Mouse (Mus musculus) kidney, adult 8-10 months (tissue): ENCODE results near the gene Des.

Source experiments
- DNase-seq, 2 experiments: peaks; one replicate each; pipeline ENCODE4 v3.0.0; 2022

Gene Des

DNA sequence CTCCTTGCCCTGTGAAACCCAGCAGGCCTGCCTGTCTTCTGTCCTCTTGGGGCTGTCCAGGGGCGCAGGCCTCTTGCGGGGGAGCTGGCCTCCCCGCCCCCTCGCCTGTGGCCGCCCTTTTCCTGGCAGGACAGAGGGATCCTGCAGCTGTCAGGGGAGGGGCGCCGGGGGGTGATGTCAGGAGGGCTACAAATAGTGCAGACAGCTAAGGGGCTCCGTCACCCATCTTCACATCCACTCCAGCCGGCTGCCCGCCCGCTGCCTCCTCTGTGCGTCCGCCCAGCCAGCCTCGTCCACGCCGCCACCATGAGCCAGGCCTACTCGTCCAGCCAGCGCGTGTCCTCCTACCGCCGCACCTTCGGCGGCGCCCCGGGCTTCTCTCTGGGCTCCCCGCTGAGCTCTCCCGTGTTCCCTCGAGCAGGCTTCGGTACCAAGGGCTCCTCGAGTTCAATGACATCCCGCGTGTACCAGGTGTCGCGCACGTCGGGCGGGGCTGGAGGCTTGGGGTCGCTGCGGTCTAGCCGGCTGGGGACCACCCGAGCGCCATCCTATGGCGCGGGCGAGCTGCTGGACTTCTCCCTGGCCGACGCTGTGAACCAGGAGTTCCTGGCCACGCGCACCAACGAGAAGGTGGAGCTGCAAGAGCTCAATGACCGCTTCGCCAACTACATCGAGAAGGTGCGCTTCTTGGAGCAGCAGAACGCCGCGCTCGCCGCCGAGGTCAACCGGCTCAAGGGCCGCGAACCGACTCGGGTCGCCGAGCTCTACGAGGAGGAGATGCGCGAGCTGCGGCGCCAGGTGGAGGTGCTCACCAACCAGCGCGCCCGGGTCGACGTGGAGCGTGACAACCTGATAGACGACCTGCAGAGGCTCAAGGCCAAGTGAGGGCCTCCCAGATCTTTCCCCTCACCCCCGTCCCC lies at the start of gene Des:
Des (plus strand) TSS at position 218 of the 920 bp plus-strand sequence.
- no peak for DNase-seq

DNA sequence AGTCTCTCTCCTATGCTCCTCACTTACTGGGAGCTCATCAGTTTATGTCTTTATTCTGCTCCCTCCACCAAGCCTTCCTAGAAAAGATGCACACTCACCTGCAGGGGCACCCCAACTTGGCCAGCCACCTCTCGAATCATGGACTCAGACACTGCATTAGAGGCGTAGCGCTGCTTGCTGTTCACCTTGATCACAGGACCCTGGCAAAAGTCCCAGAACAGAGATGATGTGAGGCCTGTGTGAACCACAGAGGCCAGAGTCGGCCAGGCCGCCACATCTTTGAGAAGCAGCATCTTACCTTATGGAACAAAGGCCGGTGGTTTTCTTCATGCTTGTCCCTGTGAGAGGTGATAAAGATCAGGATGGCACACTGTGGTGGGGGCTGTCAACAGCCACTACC lies 48.4 kb upstream of the Des start:
- no peak for DNase-seq

DNA sequence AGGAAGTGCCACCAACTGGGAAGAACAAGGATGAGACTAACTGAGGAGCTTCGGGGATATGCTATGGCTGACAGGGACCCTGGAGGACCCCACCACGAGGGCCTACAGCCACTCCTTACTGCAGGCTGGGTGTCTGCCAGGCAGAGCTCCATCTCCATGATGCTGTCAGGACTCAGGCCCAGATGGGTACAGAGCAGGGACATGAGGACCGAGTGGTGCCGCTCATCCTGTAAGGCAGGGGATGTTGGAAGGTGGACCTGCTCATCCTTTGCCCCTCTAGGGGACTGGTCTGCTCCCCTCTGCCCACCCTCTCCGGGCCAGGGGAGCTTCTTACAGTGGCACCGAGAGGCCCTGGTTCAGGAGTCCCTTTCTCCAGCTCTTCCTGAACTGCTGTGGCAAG lies 45.1 kb upstream of the Des start:
- DNase-seq: no peak

DNA sequence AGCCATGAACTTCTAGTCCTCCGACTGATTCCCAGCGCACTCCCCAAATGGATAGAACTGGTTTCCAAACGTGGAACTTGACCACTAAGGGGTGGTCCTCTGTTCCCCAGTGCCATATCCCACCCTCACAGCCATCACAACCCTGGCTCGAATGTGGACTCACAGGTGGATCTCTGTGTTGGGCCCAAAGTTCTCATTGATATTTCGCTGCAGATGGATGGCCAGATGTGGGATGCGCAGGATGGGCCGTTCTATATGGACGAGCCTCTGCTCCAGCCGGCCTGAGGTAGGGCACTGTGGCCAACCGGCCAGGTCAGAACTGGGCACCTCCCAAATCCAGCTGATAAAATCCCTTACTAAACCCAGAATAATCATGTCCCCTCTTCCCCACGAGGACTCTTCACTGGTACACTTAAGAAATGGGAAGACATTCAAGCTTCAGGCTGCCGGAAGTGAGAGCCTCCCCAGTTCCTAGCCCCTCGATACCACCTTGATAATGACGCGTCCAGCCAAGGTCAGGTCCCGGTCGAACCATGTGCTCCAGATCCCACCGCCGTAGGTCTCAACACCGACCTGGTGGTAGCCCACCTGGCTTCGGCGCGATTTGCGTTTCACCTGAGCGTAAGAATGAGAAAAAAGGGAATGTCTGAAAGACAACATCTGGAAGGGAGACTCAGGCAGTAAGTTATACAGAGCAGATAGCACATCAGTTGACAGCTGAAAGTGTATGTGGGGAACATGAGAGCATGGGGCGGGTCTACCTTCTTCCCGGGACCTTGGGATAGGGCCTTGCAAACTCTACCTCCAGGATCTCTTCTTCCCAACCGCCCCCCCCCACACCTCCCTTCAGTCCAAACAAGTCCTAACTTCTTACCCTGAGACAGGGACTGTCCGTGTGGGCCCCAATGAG lies 44.4 kb upstream of the Des start:
- DNase-seq: peak in 1 of 2 experiments; percentile 25

DNA sequence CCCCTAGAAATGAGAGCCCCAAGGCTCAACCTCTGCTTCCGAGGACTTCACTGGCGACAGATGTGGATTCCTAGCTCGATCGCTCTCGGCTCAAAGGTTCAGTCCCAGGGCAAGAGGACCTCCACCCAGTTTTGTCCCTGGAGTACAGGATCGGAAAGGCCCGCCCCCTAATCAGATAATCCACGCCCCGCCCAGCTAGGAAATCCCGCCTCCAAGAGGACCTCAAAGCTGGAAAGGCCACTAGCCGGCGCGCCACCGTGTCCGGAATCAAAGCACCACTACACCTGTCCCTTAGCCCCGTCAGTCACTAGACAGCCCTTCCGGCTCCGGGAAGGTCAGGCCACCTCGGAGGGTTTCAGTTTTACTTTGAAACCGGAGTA lies 43.3 kb upstream of the Des start:
- peak; percentile 91 to 93 for DNase-seq

DNA sequence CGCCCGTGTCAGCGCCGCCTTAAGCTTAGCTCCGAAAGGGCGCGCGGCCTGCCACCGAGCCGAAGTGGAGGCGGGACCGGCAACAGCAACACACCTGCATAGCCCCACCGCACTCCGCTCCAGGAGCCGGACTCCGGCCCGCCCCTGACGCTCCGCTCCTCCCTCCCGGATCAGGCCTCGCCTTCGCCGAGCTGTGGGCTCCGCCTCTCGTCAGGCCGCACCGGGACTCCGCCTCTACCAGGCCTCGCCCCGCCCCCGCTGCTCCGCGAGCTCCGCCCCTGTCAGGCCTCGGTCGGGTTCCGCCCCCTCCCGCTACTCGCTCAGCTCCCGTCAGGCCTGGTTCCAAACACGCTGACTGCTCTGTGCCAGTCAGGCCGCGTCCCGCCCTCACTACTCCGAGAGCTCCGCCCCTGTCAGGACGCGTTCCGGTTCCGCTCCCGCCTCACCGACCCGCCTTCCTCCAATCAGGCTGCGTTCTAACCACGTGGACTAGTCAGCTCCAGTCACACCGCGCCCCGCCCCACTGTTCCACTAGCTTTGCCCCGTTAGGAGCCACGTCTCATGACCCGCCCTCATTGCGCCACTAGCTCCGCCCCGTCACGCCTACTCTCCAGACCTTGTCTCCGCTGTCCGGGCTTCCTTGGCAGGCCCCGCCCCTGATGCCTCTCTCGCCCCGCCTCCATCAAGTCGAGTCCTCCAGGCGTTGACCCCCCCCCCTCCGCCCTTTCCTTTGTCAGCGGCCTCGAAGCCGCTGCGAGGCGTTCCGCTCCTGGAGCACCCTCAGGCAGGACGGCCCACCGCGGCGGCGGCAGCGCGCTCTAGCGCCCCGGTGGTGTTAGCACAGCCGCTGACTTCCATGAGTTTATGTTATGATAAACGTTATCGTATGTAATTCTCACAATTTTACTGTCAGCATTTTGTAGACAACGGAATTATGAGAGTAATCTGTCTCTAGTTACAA lies 42.6 kb upstream of the Des start, which contains the start of gene Dnpep:
Dnpep (minus strand) TSS at position 750 of the 961 bp plus-strand sequence.
- peak; percentile 100 for DNase-seq

DNA sequence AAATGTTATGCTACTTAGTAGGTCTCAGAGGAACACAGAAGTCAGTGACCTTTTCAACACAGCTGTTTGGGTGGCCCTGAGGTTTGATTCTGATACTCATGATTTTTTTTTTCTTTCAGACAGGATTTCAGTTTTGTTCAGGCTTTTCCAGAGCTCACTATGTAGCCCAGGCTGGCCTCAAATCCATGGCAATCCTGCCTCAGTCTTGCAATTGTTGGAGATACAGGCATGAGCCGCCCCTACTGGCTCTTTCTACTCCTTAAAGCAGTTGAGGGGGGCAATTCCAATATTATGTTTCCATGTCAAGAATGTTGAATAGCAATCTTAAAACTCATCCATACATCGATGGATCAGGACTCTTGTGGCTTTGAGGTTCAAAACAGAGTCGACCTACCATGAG lies 41.8 kb upstream of the Des start:
- DNase-seq: peak in 1 of 2 experiments; percentile 21

DNA sequence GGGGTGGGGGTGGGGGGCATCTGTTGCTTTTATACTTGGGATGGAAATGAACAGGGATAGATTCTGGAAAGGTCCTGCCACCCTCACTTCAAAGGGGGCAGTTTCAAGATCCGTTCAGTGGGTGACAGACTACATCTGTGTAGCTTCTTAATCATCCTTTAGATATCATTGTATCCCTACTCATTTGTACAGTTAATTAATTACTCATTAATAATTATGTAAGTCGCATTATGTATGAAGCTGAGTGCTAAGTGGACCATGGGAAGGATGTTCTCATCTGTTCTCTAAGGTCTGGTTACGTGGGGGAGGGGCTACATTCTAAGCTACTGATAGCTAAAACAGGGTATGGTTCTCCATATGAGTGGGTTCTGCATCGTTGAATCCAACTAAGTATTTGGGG lies 41.4 kb upstream of the Des start:
- DNase-seq: peak in 1 of 2 experiments; percentile 18

DNA sequence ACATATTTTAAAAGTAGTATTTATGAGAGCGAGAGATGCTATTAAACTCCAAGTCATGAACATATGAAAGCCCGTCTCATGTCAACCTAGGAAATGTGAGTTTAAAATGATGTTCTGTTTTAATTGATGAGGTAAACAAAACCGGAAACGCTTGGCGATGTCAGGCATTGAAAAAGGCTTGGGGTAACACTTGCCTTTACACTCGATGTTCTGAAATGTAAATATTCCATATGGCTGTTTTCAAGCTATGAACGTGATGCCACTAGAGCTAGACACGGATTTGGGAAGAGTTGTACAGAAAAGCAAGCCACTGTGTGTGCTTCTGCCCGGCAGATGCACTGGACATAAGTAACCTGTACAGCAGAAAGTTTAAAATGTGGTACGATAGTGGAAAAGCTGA lies 41.0 kb upstream of the Des start:
- DNase-seq: no peak

DNA sequence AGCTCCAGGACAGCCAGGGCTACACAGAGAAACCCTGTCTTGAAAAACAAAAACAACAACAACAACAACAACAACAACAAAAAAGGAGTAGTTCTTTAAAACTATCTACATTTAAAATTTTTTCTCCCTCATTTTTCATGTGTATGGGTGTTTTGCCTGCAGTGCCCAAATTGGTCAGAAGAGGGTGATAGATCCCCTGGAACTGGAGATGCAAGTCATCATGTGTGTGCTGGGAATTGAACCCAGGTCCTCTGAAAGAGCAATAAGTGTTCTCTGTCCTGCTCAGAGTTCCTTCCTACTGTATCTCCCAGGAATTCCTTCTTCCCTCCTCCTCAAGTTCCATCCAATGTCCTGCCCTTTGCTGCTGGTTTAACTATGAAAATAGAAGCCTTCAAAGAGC lies 32.7 kb upstream of the Des start:
- DNase-seq: no peak

DNA sequence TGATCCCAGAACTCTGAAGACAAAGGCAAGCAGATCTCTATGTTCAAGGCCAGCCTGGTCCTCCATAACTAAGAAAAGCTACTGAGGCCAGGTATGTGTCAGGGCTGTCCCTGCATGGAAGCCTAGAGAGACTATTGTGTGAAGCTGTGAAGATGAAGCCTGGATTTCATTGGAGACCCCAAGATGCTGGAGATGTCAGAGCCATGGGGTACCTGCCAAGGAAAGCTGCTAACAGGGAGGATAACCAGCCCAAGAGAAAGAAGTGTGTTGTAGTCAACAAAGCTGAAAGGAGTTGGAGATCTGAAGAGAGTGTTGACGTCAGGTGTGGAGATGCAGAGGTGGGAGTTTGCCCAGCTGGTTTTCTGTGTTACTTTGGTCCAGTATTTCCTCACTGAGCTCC lies 28.9 kb upstream of the Des start:
- no peak for DNase-seq

DNA sequence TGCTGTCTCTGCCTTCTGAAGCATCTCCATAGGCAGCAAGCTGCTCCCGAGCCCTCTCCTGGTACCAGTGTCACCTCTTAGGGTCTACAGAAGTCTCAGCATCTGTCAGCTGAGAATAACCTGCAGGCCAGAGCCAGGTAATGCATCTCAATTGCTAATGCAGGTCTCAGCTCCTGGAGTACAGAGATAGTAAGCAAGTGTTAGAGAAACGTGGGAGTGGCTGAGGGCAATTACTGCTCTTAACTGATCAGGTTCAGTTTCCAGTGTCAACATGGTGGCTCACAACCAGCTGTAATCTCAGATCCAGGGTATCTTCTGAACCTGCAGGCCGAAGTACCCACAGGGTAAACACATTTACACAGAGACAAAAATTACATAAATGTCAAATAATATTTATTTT lies 23.7 kb upstream of the Des start:
- DNase-seq: no peak

DNA sequence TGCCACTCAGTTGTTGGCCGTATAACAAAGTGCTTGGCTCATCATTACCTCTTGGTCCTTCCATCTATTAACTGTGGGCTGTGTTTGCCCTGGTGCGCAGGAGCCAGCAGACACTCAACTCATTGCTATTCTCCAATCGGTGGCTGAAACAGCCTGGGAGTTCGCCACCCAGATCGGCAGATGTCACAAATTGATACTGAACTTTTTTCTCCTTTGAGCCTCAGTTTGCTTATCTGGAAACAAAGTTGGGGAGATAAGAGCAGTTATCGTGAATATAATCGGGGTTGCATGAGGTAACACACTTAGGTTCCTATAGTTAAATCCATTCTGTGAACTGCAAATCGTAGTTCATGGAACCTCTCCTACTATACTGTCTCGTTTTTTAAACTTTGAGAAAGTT lies 23.0 kb upstream of the Des start:
- DNase-seq: no peak

DNA sequence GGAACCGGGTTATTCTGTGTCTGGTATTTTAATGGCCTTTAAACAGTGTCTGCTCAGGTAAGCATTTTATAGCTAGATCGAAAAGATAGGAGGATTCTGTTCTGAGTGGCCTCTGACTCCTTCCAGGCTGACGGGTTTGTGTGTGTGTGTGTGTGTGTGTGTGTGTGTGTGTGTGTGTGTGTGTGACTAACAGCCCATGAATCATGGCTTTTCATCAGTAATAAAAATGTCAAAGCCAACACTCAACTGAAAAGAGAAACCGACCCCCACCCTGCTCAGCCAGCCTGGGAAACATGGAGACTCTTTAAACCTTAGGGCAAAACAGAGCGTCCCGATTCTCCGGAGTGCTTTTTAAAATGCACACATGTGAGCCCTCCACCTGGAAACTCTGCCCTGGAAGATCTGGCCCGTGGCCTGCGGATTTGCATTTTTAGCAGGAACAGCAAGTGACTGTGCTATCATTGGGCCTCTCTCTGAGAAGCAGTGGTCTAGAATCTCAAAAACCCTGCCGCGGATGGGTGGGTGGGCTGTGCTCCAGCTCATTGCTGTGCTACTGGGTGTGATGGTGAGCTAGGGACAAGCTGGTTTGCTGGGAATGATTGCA lies 21.9 kb upstream of the Des start:
- no peak for DNase-seq

DNA sequence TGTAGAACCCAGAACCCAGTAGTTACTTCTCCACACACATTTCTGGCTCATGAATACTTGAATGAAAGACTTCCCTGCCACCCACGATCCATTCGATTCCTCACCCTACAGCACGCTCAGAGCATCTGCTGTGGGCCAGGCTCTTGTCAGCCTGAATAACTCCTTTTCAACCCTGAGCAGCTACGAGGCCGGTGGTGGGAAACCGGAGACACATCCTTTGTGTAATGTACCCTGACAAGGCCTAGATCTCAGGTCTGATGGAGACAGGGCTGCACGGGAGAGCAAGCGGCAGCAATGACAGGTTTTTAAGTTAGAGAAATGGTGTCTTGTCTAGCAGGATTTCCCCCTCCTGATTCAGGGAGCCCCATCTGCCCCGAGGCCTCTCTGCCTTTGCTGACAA lies 20.8 kb upstream of the Des start:
- DNase-seq: no peak

DNA sequence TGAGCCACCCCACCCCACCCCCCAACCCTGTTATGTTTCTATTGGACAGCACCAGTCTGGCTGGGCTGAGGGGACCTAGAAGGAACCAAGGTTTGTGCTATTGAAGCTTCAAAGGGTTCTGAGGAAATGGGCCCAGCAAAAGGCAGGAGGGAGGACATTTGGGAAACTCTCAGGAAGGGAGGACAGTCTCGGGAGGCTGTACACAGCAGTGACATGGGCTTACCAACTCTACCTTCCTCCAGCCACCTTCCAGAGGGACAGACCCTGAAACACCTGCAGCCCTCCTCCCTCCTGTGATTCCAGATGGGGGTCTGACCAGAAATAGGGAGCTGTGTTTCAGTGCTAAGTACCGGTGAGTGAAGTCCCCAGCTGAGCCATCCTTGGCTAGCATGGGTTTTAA lies 19.6 kb upstream of the Des start:
- DNase-seq: no peak

DNA sequence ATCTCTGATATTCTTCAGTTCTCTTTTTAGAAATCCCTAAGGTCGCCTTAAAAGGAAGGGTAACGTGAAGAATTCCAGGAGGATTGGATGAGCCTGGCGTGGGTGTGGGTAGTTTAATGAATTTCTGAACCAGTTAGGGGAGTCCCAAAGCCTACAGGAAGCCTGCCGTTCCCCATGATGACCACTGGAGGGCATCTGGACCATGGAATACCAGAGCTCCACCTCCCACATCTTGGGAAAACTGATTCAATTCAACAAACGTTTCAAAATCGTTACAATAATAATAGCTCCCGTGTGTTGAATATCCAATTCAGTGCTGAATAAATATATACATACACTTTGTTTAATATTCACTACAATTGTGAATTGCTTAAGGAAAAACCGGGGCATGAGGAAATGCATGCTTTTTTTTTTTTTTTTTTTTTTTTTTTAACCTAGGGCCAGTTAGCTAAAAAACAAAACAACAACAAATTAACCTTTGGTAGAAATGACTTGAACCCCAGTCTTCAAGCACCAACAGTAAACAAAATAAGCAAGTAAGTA lies 17.2 kb upstream of the Des start:
- peak; percentile 58 to 62 for DNase-seq

DNA sequence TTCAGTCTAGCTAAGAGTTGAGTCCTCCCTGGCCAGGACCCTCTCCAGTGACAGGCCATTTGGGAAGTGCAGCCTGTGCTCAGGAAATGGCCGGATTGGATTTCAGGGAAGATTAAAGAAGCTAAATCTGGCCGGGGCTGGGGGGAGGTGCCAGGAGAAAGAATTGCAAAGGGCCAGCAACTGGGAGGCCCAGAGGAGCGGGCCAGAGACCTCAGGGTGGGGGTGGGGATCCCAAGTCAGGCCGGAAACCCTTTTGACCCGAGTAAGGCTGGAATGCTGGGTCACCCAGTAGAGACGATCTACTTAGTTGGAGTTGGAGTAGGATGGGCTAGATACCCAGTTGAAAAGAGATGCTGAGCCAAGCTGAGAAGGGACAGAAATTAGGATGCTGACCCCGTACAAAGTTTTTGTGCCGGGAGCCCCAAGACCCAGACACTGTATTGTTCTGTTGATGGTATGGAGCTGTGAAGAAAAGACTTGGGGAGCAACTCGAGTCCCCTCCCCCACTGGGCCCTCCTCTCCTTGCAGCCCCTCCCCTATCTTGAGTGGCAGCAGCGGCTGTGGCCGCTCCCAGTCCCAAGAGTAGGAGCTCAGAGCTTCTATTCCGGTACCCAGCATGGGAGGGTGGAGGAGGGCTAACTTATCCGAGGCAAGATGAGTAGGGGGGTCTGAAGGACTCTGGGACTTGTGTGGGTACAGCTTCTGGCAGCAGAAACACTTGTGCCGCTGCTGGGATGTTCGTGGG lies 15.7 kb upstream of the Des start:
- no peak for DNase-seq

DNA sequence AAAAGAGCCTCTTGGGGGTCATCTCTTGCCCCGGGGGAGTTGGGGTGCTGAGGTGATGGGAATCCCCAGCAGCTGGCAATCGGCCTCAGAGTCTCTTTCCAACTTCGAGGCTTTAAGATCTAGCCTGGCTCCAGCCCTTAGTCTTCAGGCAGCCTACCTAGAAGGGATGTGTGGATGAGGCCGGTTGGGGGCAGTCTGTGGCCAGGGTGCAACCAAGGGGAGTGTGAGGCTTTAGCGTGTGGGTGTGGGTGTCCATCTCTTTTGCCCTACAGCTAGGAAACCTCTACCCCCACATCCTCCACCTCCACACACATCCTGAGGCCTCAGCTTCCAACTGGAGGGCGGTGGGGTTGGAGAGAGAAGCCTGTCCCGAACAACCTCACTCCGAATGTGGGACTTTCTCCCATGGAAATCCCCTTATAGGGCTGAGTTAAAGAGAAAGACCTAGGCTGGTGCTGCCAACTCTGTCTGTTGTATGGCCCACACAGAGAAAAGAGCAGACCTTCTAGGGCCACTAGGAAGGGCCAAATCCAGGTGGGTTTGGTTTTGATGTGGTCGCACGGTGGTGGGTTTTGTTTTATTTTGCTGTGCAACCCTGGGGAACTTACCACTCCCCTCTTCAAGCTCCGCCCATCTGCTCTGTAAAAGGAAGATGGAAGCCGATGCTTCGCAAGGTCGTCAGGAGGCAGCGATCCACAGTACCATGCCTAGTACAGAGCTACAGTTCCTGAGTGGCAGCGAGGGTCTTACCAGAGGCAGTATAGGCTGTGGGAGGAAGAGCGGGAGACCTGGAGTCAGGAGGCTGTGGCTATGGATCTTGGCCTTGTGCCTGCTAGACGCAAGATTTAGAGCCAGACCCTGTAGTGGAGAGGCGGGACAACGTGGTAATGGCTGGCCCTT lies 14.8 kb upstream of the Des start:
- DNase-seq: no peak

DNA sequence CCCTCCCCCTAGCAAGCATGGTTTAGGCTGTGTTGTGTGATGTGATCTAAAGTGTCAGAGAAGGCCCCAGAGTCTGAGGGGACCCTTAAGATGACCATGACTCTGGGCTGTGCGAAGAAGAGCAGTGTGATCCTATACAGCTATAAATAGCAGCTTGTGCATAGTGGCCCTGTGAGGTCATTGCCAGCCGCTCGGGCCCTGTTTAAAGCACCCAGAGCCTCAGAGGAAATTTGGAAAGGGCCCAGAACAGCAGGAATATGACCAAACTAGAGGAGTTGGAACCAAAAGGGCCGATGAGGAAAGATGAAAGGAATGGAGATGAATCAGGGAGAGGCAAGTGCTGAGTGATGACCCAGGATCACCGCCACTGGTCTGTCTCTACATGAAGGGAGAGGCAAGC lies 12.8 kb upstream of the Des start:
- no peak for DNase-seq
